Mouse (Mus musculus) adipocyte (in vitro differentiated cells): ENCODE measurements around the gene Rsph6a.

Source experiments
- DNase-seq: peaks from one replicate; pipeline ENCODE4 v3.0.0-alpha.2; 2016; ENCODE audit warnings: low spot score

Rsph6a gene

DNA sequence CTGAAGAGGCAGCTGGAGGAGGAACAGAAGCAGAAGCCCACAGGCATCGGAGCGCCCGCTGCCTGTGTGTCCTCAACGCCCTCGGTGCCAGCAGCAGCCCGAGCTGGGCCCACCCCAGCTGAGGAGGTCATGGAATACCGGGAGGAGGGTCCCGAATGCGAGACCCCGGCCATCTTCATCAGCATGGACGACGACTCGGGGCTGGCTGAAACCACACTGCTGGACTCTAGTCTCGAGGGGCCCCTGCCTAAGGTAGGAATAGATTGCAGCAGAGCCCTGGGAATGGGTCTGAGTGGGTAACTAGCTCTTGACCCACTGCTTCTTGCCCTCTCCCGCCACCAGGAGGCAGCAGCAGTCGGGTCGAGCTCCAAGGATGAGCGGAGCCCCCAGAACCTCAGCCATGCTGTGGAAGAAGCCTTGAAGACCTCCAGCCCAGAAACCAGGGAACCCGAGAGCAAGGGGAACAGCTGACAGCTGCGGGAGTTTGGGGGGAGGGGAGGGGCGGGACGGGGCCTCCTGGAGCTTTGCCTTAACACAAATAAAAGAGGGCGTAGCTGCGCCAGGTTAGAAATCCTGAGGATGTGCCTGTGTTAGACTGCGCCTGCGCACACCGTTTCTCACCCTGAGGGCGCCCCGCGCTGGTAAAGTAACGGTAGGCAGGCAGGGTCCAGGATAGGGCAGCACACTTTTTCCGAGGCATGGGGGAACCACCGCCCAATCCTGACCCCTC, at the start of gene Rsph6a:
Gene Rsph6a (plus strand): TSS at position 644 of the 730 bp plus-strand sequence.
- DNase-seq, result no peak

- DNase-seq, result no peak
Measured at GRCm38 (mm10) chr7:19005417-19006121, 48.9 kb upstream of the Rsph6a start.

DNA sequence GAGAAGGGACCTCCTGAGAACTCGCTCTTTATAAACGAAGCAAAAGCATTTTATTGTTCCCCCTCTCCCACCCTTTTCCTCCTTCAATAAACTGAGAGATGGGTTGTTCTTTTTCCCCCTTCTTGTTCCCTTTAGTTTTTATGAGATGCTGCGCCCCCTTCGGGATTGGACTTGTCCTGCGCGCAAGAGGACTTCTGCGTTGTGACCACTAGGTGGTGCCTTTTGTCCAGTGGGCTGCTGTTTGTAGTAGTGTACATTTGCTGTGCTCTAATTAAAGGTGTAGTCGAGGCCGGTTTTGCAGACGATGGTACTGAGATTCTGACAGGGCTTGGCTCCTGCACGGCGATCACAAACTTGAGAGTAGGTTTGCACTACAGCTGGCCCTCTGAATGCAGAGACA, 48.0 kb upstream of the Rsph6a start:
- DNase-seq, result peak; percentile 79

GRCm38 (mm10) chr7:19007026-19007977, 47.2 kb upstream of the Rsph6a start:
- DNase-seq, result no peak

GRCm38 (mm10) chr7:19010581-19010980, 43.9 kb upstream of the Rsph6a start:
- DNase-seq, result no peak

GRCm38 (mm10) chr7:19012025-19012621, 42.4 kb upstream of the Rsph6a start:
- DNase-seq, result no peak

GRCm38 (mm10) chr7:19012882-19013281, 41.6 kb upstream of the Rsph6a start:
- DNase-seq, result no peak

GRCm38 (mm10) chr7:19014452-19014851, 40.0 kb upstream of the Rsph6a start:
- no peak for DNase-seq

DNA sequence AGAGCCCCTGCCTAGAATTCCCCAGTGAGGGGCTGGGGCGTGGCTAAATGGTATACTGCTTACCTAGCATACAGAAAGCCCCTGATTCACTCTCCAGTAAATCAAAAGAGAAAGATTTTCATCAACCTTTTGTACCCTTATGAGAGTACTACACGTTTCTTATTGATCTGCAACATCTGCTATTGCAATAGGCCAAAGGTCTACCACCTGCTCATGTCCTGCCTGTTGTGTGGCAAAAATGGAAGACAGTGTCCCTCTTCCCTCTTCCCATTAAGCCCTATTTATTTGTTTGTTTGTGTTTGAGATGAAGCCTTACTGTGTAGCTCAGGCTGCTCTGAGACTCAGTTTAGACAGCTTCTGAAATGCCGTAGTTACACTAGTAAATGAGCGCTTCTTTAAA, 38.4 kb upstream of the Rsph6a start:
- DNase-seq, result no peak

DNA sequence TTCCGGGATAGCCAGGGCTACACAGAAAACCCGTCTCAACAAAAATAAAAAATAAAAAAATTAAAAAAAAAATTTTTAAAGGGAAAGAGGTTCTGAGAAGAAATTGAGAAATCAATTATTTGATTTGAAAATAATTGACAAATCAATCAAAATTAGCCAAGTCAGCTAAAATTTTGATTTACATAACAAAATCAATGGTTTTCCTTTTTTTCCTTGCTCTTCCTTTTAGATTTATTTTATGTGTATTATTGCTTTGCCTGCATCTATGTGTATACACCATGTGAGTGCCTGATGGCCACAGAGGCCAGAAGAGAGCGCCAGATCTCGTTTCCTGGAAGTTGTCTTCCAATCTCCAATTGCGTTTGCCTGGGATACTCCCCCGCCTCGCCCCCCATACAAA, 36.6 kb upstream of the Rsph6a start:
- DNase-seq, result no peak

GRCm38 (mm10) chr7:19021048-19021447, 33.4 kb upstream of the Rsph6a start:
- no peak for DNase-seq

DNA sequence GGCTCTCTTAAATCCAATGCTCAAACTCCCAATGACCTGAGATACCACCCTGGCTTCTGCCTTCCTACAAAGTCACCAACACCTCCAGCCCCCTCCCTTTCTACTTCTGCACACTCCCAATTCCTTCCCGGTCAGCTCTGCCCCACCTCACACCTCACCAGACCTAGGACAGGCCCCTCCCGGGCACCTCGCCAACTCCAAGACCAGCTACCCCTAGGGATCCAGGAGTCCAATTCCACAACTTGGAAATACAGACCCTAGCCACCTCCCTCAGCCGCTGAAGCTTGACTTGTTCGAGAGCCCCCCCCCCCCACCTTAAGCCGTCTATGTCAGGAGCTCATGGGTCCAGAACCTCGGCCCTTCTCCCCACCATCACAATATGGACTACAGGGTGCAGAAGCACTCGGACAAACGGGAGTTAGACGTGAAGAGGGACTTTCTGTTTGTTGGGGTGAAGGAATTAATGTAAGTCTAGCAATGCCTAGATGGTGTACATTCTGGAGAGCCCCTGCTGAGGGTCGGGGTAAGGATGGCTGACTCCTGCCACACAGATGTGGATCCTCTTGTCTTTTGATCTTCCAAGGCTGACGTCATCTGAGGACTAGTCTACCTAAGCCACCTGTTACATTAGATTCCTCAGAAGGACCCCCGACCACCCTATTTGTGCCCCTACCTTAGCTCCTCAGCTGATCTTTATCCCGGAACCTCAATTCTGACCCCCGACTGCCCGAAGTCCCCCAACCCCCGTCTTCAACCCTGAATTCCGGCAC, 32.1 kb upstream of the Rsph6a start:
- no peak for DNase-seq

- DNase-seq, result no peak
Measured at GRCm38 (mm10) chr7:19023357-19023814, 31.1 kb upstream of the Rsph6a start, which contains the start of gene Foxa3. Gene Foxa3, minus strand, starts transcription at chr7:19023538.

DNA sequence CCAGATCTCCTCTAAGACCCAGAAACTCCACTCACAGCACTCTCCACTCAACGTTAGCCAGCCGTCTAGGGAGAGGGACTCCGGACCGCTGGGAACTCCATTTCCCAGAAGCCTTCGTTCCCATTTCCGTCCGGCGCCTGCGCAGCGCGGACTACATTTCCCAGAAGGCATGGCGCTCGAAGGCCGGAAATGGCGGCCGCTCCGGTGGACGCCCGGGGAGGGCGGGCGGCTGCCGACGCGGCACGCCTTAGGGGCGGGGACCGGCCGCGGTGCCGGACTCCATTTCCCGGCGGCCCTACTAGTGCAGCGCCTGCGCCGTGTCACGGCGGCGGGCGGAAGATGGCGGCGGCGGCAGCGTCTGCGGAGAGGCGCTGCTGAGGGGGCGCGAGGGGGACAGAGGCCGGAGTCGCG, 30.4 kb upstream of the Rsph6a start, which contains the start of gene Sympk:
Gene Sympk (plus strand): TSS at position 282 of the 411 bp plus-strand sequence.
- DNase-seq, result peak; percentile 92

DNA sequence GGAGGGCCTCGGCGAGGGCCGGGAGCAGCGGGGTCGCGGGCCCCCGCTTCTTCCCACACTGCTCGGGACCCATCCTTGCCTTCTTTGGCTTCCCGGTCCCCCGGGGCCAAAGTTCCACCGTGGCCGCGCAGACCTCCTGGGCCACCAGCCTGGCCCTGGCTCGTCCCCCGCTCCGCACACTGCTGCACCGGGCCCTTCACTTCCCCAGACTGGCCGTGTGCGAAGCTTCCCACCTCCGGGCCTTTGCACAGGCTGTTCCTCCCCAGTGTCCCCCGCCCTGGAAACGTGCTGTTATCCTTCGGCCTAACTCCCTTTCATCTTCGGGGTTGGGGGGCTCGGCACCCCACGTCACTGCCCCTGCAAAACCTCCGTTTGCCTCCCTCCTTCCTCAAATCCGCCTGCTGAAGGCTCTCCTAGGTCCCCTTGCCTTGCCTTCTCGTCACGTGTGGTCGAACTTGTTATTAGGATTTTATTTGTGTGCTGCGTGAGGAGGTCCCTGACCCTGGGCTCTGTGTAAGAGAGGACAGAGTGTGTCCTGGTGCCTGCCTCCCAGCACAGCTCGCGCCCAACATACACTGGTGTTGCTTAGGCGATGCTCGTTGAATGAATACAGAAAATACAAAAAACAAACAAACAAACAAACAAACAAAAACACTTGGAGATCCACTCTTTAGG, 29.8 kb upstream of the Rsph6a start:
- no peak for DNase-seq

DNA sequence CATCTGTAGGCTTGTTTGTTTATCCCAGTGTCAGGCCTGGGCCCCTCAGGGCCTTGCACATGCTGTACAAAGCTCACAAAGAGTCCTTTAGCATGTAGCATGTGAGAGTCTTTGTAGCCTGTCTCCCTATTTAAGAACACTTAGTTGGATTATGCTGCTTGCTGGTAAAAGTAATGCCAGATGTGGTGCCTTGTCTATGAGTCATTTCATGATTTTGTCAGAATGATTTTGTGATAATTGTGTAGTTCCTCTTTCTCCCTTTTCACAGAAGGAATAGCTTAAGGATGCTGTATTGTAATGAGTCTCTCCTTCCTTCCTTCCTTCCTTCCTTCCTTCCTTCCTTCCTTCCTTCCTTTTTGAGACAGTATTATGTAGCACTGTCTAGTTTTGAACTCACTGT, 26.4 kb upstream of the Rsph6a start:
- DNase-seq, result no peak

DNA sequence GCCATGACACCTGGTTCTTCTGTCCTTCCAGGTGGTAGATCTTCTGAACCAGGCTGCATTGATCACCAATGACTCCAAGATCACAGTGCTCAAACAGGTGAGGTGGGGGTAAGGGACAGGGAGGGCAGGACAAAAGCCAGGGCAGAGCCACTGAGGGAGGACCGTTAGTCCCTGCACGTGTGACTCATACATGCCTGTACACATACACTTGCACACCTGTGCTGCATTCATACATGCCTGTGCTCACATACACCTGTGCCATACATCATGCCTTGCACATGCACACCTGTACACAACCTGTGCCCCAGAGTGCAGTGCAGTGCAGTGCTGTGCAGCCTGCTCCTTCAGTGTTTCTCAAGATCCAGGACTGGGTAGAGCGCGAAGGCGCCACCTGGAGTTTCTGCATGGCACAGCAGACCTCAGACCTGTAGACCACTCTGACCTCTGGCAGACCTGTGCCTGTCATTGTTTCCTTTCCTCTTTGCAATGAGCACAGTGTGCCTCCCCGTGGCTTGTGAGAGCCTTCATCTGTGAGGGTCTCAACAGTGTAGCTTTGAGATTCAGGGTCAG, 25.3 kb upstream of the Rsph6a start:
- peak; percentile 36 for DNase-seq

- DNase-seq, result no peak
Measured at GRCm38 (mm10) chr7:19031641-19032040, 22.8 kb upstream of the Rsph6a start.

DNA sequence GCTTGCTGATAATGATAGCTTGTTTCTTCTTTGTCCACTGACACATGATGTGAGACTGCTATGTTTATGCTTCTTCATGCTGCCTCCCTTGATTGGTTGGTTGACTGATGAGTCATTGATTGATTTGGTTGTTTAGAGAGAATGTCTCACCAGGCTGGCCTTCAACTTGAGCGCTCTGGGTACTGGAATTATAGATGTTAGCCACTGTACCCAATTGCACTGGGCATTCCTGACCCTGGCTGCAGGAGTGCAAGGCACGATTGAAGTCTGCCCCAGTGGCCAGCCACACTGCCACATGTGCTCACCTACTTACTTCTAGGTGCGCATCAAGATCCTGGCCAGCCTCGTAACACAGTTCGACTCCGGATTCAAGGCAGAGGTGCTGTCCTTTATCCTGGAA, 9.9 kb upstream of the Rsph6a start:
- DNase-seq, result no peak
